Mouse (Mus musculus): ENCODE measurements around the gene Tent5a. TPM values are rescaled to one million over a fixed set of nuclear protein-coding genes. Genes with fewer than 3 reads are reported as not detected.

Gene Tent5a
- polyA plus RNA-seq, 1 experiment from 2014 or later = 1.9 TPM

Other genes starting within 250 kb of the Tent5a start
- gene Gm11114, start 14.6 kb downstream of the Tent5a start, polyA plus RNA-seq (2014; fragmentation: Nextera tagmentation; extraction: Ambion mirVana) = not detected in 2 replicates